Comparison of ENCODE assay signal across 14 mouse cellular contexts in genomic region chr1:162938696-162939351, GRCm38 (mm10). TPM values are rescaled to one million over a fixed set of nuclear protein-coding genes. Genes with fewer than 3 reads are reported as not detected.
DNase-seq lines count a peak whose midpoint lies in the region; ATAC-seq lines count a peak whose summit lies in the region.
"Had no signal": no experiment of that assay in that cellular context is flagged by ENCODE, and none has a peak within 500 bp of the region (broad histone marks: within the 10 kb centered on the region; RNA-seq: fewer than 3 reads in every experiment).

No protein-coding gene starts in this region.

- H3K4me2 ChIP-seq in liver, embryonic 11.5 days: no peak overlapping the region
- H3K4me2 ChIP-seq in heart, embryonic 13.5 days: no peak overlapping the region
- no peak overlapping the region for H3K4me2 ChIP-seq in stomach, embryonic 15.5 days
- H3K4me2 ChIP-seq in forebrain, embryonic 15.5 days (replicated peaks): no peak overlapping the region

- no peaks in the 10 kb centered on the region for H3K27me3 ChIP-seq in liver, embryonic 11.5 days (replicated peaks; ENCODE audit: control insufficient read depth, insufficient read depth, low read length)
- no peaks in the 10 kb centered on the region for H3K27me3 ChIP-seq in heart, embryonic 13.5 days (replicated peaks)
- H3K27me3 ChIP-seq in stomach, embryonic 15.5 days (replicated peaks): no peaks in the 10 kb centered on the region
- H3K27me3 ChIP-seq in forebrain, embryonic 15.5 days: no peaks in the 10 kb centered on the region

- H3K27ac ChIP-seq in liver, embryonic 11.5 days (ENCODE audit: low read depth, low read length): no peak overlapping the region
- H3K27ac ChIP-seq in heart, embryonic 13.5 days (replicated peaks): peak overlapping the region; percentile 5; the same call in 1 of the 2 replicates
- H3K27ac ChIP-seq in stomach, embryonic 15.5 days: peak overlapping the region; percentile 11; the same call in 1 of the 2 replicates
- H3K27ac ChIP-seq in forebrain, embryonic 15.5 days (replicated peaks): no peak overlapping the region

- no peaks in the 10 kb centered on the region for H3K36me3 ChIP-seq in liver, embryonic 11.5 days (ENCODE audit: control insufficient read depth, insufficient read depth, low read length)
- H3K36me3 ChIP-seq in heart, embryonic 13.5 days: no peaks in the 10 kb centered on the region
- no peaks in the 10 kb centered on the region for H3K36me3 ChIP-seq in stomach, embryonic 15.5 days
- H3K36me3 ChIP-seq in forebrain, embryonic 15.5 days: no peaks in the 10 kb centered on the region

- no peaks in the 10 kb centered on the region for H3K4me1 ChIP-seq in liver, embryonic 11.5 days (replicated peaks; ENCODE audit: control insufficient read depth, insufficient read depth, low read length)
- H3K4me1 ChIP-seq in heart, embryonic 13.5 days: no peaks in the 10 kb centered on the region
- no peaks in the 10 kb centered on the region for H3K4me1 ChIP-seq in stomach, embryonic 15.5 days
- H3K4me1 ChIP-seq in forebrain, embryonic 15.5 days: no peaks in the 10 kb centered on the region

- ATAC-seq in liver, embryonic 11.5 days (replicated peaks; ENCODE audit: low FRiP score): no peak
- ATAC-seq in heart, embryonic 13.5 days (ENCODE audit: extremely low read depth, insufficient number of reproducible peaks, low FRiP score, low TSS enrichment): peak; percentile 31; the same call in 1 of the 2 replicates
- peak; percentile 83 for ATAC-seq in stomach, embryonic 15.5 days (ENCODE audit: insufficient read depth, low FRiP score, low read depth)
- ATAC-seq in forebrain, embryonic 15.5 days (replicated peaks): no peak

- H3K9me3 ChIP-seq in liver, embryonic 11.5 days (ENCODE audit: control insufficient read depth, low read length): no peaks in the 10 kb centered on the region
- no peaks in the 10 kb centered on the region for H3K9me3 ChIP-seq in heart, embryonic 13.5 days
- no peaks in the 10 kb centered on the region for H3K9me3 ChIP-seq in stomach, embryonic 15.5 days
- no peaks in the 10 kb centered on the region for H3K9me3 ChIP-seq in forebrain, embryonic 15.5 days

- H3K9ac ChIP-seq in liver, embryonic 11.5 days (ENCODE audit: low read depth, low read length): no peak overlapping the region
- no peak overlapping the region for H3K9ac ChIP-seq in heart, embryonic 13.5 days
- no peak overlapping the region for H3K9ac ChIP-seq in stomach, embryonic 15.5 days
- no peak overlapping the region for H3K9ac ChIP-seq in forebrain, embryonic 15.5 days (replicated peaks)

- H3K4me3 ChIP-seq in liver, embryonic 11.5 days (ENCODE audit: low read depth, low read length): no peak overlapping the region
- H3K4me3 ChIP-seq in heart, embryonic 13.5 days: no peak overlapping the region
- no peak overlapping the region for H3K4me3 ChIP-seq in stomach, embryonic 15.5 days (replicated peaks)
- H3K4me3 ChIP-seq in forebrain, embryonic 15.5 days: no peak overlapping the region

- DNase-seq in liver: peak; percentile 6
- no peak for DNase-seq in liver, embryonic 11.5 days (ENCODE audit: low spot score)
- peak; percentile 68 for DNase-seq in kidney, postnatal 14 days
- no peak for DNase-seq in testis, postnatal 14 days (ENCODE audit: low spot score)
- DNase-seq in left cerebral cortex, adult 8-10 months (ENCODE audit: low spot score in 2 of 2): no peak
- DNase-seq: thymus, postnatal 36 days had no signal

- WGBS in liver, embryonic 11.5 days: 87% methylated on average over 4 of the region's 4 CpGs
- WGBS in heart, embryonic 13.5 days: 64% methylated on average over 4 of the region's 4 CpGs
- WGBS in stomach, embryonic 15.5 days: 67% methylated on average over 4 of the region's 4 CpGs
- WGBS in forebrain, embryonic 15.5 days: 97% methylated on average over 4 of the region's 4 CpGs

RNA-seq across cellular contexts. Expression of gene Fmo6, which starts 1.5 kb away (rescaled TPM):
- not detected in 2 replicates for polyA plus RNA-seq in liver, embryonic 11.5 days (2014; fragmentation: Nextera tagmentation; extraction: Ambion mirVana)
- polyA plus RNA-seq in heart, embryonic 13.5 days (2015; fragmentation: Nextera tagmentation; extraction: Ambion mirVana): not detected in 2 replicates
- 0.10 TPM in 1 of 2 replicates, not detected in the other for polyA plus RNA-seq in stomach, embryonic 15.5 days (2015; fragmentation: Nextera tagmentation; extraction: Ambion mirVana)
- not detected in 2 replicates for polyA plus RNA-seq in forebrain, embryonic 15.5 days (2015; fragmentation: Nextera tagmentation; extraction: Ambion mirVana)
- not detected for total RNA-seq in left cerebral cortex, adult 8-10 months (2022)
- total RNA-seq: ES-E14; gastrocnemius, adult 8-10 months; left cerebral cortex, postnatal 14 days; monocyte, adult 5-6 weeks had no signal
- polyA plus RNA-seq: embryonic facial prominence, embryonic 11.5 days had no signal

RNA-seq across cellular contexts. Expression of gene Fmo2, which starts 40.3 kb away (rescaled TPM):
- not detected in 2 replicates for polyA plus RNA-seq in liver, embryonic 11.5 days (2014; fragmentation: Nextera tagmentation; extraction: Ambion mirVana)
- polyA plus RNA-seq in heart, embryonic 13.5 days (2015; fragmentation: Nextera tagmentation; extraction: Ambion mirVana): 2.8 and 3.6 TPM in 2 replicates
- polyA plus RNA-seq in stomach, embryonic 15.5 days (2015; fragmentation: Nextera tagmentation; extraction: Ambion mirVana): 5.9 and 7.4 TPM in 2 replicates
- 0.14 TPM in 1 of 2 replicates, not detected in the other for polyA plus RNA-seq in forebrain, embryonic 15.5 days (2015; fragmentation: Nextera tagmentation; extraction: Ambion mirVana)
- total RNA-seq in left cerebral cortex, adult 8-10 months (2022): 10 to 100 TPM in 1 of 4 experiments, 1 to 10 TPM in 3; 4.1 to 10.4 (median 6.6) TPM
- total RNA-seq: ES-E14; monocyte, adult 5-6 weeks had no signal
- polyA plus RNA-seq: embryonic facial prominence, embryonic 11.5 days had no signal

RNA-seq across cellular contexts. Expression of gene Fmo3, which starts 45.5 kb away (rescaled TPM):
- polyA plus RNA-seq in liver, embryonic 11.5 days (2014; fragmentation: Nextera tagmentation; extraction: Ambion mirVana): not detected in 2 replicates
- polyA plus RNA-seq in heart, embryonic 13.5 days (2015; fragmentation: Nextera tagmentation; extraction: Ambion mirVana): 0.11 TPM in 1 of 2 replicates, not detected in the other
- 0.10 TPM in 1 of 2 replicates, not detected in the other for polyA plus RNA-seq in stomach, embryonic 15.5 days (2015; fragmentation: Nextera tagmentation; extraction: Ambion mirVana)
- not detected in 2 replicates for polyA plus RNA-seq in forebrain, embryonic 15.5 days (2015; fragmentation: Nextera tagmentation; extraction: Ambion mirVana)
- not detected for total RNA-seq in left cerebral cortex, adult 8-10 months (2022)
- total RNA-seq: ES-E14; gastrocnemius, adult 8-10 months; left cerebral cortex, postnatal 14 days; monocyte, adult 5-6 weeks had no signal
- polyA plus RNA-seq: embryonic facial prominence, embryonic 11.5 days had no signal

Comparison
In these comparisons a context has a peak if more than half of its experiments do, and no peak if none do; other contexts are left out.
1. DNase-seq: peak in liver (single experiment) and kidney, postnatal 14 days (single experiment); none in liver, embryonic 11.5 days (single experiment), testis, postnatal 14 days (single experiment) and left cerebral cortex, adult 8-10 months (0 of 2).
2. ATAC-seq: peak in heart, embryonic 13.5 days (single experiment) and stomach, embryonic 15.5 days (single experiment); none in liver, embryonic 11.5 days (single experiment) and forebrain, embryonic 15.5 days (single experiment).
3. H3K27ac ChIP-seq: peak in heart, embryonic 13.5 days (single experiment) and stomach, embryonic 15.5 days (single experiment); none in liver, embryonic 11.5 days (single experiment) and forebrain, embryonic 15.5 days (single experiment).